Mouse (Mus musculus) limb, embryonic 14.5 days (tissue): ENCODE measurements at regions not wholly inside any gene's neighbourhood (a gene's known extent, or its start where the extent isn't known, plus 50 kb on each side); places are given as distances from the start of the nearest gene placed in this dataset.

Experiments used
- ATAC-seq: fragments of 200-750 bp; cut with Nextera tagmentation; 2 replicates; pipeline ENCODE4 v1.8.0; 2017; ENCODE audit warnings: low read depth, moderate number of reproducible peaks, moderate TSS enrichment; ENCODE audit not compliant: low FRiP score
- DNase-seq: peaks from one replicate; pipeline ENCODE4 v3.0.0-alpha.2; 2015; ENCODE audit warnings: low spot score
- H3K27ac ChIP-seq: fragments of 300-500 bp; sonication (generic); replicated peaks from 2 replicates; pipeline ENCODE4 v1.5.1; 2014; ENCODE audit warnings: low read depth, mild to moderate bottlenecking, low read length, moderate library complexity, mixed read lengths
- H3K27me3 ChIP-seq: fragments of 300-500 bp; sonication (generic); 2 replicates; pipeline ENCODE4 v1.6.1; 2014; ENCODE audit warnings: low read length, mixed read lengths; ENCODE audit not compliant: control insufficient read depth, insufficient read depth
- H3K36me3 ChIP-seq: fragments of 300-500 bp; sonication (generic); 2 replicates; pipeline ENCODE4 v1.6.1; 2014; ENCODE audit warnings: mild to moderate bottlenecking, low read length, moderate library complexity, mixed read lengths; ENCODE audit not compliant: control insufficient read depth, insufficient read depth
- H3K4me1 ChIP-seq: fragments of 300-500 bp; sonication (generic); 2 replicates; pipeline ENCODE4 v1.6.1; 2014; ENCODE audit warnings: antibody characterized with exemption, low read length, mixed read lengths; ENCODE audit not compliant: control insufficient read depth, insufficient read depth
- H3K4me2 ChIP-seq: fragments of 300-500 bp; sonication (generic); replicated peaks from 2 replicates; pipeline ENCODE4 v1.6.1; 2014; ENCODE audit warnings: low read depth, mild to moderate bottlenecking, low read length, moderate library complexity; ENCODE audit not compliant: severe bottlenecking
- H3K4me3 ChIP-seq: fragments of 300-500 bp; sonication (generic); replicated peaks from 2 replicates; pipeline ENCODE4 v1.5.1; 2014; ENCODE audit warnings: low read length
- H3K9ac ChIP-seq: fragments of 300-500 bp; sonication (generic); 2 replicates; pipeline ENCODE4 v1.6.1; 2014; ENCODE audit warnings: mild to moderate bottlenecking, low read depth, low read length, moderate library complexity; ENCODE audit not compliant: severe bottlenecking
- H3K9me3 ChIP-seq: fragments of 300-500 bp; sonication (generic); 2 replicates; pipeline ENCODE4 v1.6.1; 2016; ENCODE audit warnings: low read length; ENCODE audit not compliant: control insufficient read depth
- POLR2A ChIP-seq: fragments of 200-500 bp; IDR thresholded peaks from 2 replicates; pipeline ENCODE4 v1.8.0; 2012; ENCODE audit warnings: inconsistent platforms, mild to moderate bottlenecking, moderate library complexity, borderline replicate concordance; ENCODE audit not compliant: insufficient read depth, insufficient read length; ENCODE audit errors: extremely low read depth
- WGBS: fragments of 180-500 bp; shearing (Covaris S2); extraction: QIAGEN DNeasy Blood & Tissue Kit; methylation state at CpG from one replicate; pipeline ENCODE4 v1.1.7; 2014; 5-methylcytosine and 5-hydroxymethylcytosine counted together

DNA sequence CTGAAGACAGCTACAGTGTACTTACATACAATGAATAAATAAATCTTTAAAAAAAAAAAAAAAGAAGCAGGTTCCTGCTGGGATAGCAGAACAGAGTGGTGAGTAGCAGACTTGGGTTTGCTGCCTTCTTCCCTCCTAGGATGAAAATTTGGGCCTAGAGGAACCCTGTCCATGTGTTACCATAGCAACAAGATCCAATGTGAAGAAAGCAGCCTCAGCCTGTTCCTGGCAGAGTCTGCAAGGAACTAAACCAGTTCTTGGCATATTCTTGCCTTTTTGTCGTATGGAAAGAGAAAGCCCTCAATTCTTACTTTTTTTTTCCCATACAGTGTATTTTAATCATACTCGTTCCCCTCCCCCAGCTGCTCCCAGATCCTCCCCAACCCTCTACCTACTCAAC is 474.5 kb downstream of the Prim2 start:
- no peak overlapping the region for H3K9ac ChIP-seq
- ATAC-seq (no peak), DNase-seq (no peak)
- H3K9me3 ChIP-seq: no peaks in the 10 kb centered on the region
- H3K27ac ChIP-seq: no peak overlapping the region
- H3K27me3 ChIP-seq: no peaks in the 10 kb centered on the region
- no peak for TF ChIP-seq POLR2A
- 79% methylated on average over 2 of the region's 2 CpGs for WGBS
- H3K4me2 ChIP-seq: no peak overlapping the region
- H3K4me1 ChIP-seq: no peaks in the 10 kb centered on the region
- H3K4me3 ChIP-seq: no peak overlapping the region
- no peaks in the 10 kb centered on the region for H3K36me3 ChIP-seq

DNA sequence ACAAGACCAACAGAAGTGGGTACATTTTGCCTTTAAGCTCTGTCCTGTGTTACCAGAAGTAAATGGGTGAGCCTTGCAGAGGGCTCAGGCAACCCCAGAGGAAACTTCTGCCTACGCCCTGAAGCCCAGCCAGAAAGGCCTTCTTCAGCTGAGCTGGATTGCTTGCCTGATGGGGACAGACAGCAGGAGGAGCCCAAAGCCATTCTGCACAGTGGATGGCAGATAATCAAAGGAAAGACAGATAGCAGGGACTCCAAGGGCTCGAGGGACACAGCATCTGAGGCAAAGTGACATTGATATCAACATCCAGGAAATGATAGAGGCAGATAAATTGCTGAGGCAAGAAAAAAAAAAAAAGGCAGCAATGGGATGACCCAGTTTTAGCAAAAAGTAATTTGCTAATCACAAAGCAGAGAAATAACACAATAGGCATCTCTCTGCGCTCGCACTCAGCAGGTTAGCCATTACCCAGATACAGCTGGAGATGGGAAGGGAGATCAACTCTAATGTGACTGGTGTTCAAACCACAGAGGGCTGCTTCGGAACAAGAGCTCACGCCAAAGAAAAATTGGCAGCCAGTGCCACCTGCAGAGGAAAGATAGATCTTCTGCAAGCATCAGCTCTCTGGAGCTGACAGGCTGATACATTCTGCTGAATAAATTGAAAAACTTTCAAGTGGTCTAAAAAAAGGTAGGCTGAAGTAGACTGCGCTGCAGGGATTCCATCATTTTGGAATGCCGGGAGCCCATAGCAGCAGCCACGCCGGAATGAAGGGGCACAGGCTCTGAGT is 494.8 kb downstream of the Prim2 start:
- no peaks in the 10 kb centered on the region for H3K9me3 ChIP-seq
- no peak for TF ChIP-seq POLR2A
- H3K36me3 ChIP-seq: no peaks in the 10 kb centered on the region
- no peak overlapping the region for H3K4me3 ChIP-seq
- no peak overlapping the region for H3K27ac ChIP-seq
- WGBS: 70% methylated on average over 10 of the region's 10 CpGs
- no peaks in the 10 kb centered on the region for H3K27me3 ChIP-seq
- ATAC-seq (no peak), DNase-seq (no peak)
- H3K4me1 ChIP-seq: no peaks in the 10 kb centered on the region
- H3K9ac ChIP-seq: no peak overlapping the region
- no peak overlapping the region for H3K4me2 ChIP-seq

DNA sequence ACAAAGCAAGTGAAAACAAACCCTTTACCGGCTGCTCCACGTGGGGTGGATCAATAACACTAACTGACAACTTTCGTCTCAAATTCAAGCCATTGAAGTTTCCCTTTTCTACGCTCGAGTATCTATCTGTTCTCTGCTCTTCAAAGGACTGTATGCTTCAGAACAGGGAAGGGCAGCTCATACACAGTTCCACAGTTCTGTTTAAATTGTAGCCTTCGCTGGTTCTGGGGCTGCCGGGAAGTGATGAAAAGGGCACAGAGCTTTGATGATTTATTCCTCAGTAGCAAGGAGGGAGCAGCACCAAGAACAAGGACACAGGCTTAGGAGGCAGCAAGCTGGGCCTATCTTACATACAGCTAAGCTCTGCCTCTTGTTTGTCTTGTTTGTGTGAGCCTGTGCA is 532.6 kb downstream of the Prim2 start:
- Histone ChIP-seq H3K27ac (no peak overlapping the region), H3K27me3 (no peaks in the 10 kb centered on the region), H3K9me3 (no peaks in the 10 kb centered on the region), H3K4me3 (no peak overlapping the region), H3K4me1 (no peaks in the 10 kb centered on the region), H3K36me3 (no peaks in the 10 kb centered on the region), H3K9ac (no peak overlapping the region), H3K4me2 (no peak overlapping the region)
- TF ChIP-seq POLR2A: no peak
- DNase-seq: no peak
- 58% methylated on average over 7 of the region's 7 CpGs for WGBS
- no peak for ATAC-seq

DNA sequence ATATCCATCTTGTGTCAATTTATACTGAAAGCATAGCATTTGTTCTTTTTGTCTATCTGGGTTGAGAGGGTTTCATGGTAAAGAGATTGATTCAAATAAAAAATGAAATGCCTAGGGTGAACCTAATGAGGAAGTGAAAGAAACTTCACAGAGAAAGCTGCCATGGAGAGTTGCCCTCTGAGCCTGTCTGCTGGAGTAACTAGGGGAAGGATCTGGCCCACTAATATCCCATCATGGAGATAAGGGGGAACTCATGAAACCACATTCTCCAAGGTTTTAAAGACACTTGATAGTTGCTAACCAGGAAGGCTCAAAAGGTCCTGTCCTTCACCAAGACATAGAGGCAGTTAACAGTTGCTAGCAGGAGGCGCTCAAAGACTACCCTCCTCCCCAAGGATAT is 539.2 kb downstream of the Prim2 start:
- ATAC-seq (no peak), DNase-seq (no peak)
- Histone ChIP-seq H3K9ac (no peak overlapping the region), H3K4me1 (no peaks in the 10 kb centered on the region), H3K9me3 (no peaks in the 10 kb centered on the region), H3K4me3 (no peak overlapping the region), H3K4me2 (no peak overlapping the region), H3K36me3 (no peaks in the 10 kb centered on the region), H3K27me3 (no peaks in the 10 kb centered on the region), H3K27ac (no peak overlapping the region)
- WGBS: 100% methylated on average over 1 of the region's 1 CpGs
- no peak for TF ChIP-seq POLR2A

DNA sequence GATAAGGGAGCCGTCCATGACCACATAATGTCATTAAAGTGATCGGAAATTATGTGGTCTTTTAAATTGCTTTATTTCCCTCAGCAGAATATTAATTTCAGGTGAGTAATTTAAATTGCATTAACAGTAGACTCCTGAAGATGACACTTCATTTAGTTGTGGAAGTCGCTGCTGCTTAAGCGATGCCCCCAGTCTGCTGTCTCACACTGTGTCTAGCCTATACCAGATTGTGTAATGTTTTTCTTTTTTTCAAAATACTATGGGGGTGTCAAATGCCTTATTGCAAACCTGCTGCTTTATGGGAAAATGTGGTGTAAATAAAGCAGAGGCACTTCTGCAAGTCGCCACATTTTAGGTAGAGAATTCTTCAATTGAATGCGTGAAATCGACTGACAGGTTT is 544.5 kb downstream of the Prim2 start:
- H3K9me3 ChIP-seq: no peaks in the 10 kb centered on the region
- H3K4me3 ChIP-seq: no peak overlapping the region
- WGBS: 81% methylated on average over 7 of the region's 7 CpGs
- H3K27me3 ChIP-seq: no peaks in the 10 kb centered on the region
- no peak overlapping the region for H3K4me2 ChIP-seq
- H3K36me3 ChIP-seq: no peaks in the 10 kb centered on the region
- no peak for TF ChIP-seq POLR2A
- H3K4me1 ChIP-seq: no peaks in the 10 kb centered on the region
- no peak overlapping the region for H3K27ac ChIP-seq
- ATAC-seq (no peak), DNase-seq (no peak)
- H3K9ac ChIP-seq: no peak overlapping the region
